Mouse (Mus musculus): ENCODE data around the gene Hspbap1. TPM values are rescaled to one million over a fixed set of nuclear protein-coding genes. Genes with fewer than 3 reads are reported as not detected.

Hspbap1 gene
- polyA plus RNA-seq, 1 experiment from 2014 or later = 22.4 TPM

DNA sequence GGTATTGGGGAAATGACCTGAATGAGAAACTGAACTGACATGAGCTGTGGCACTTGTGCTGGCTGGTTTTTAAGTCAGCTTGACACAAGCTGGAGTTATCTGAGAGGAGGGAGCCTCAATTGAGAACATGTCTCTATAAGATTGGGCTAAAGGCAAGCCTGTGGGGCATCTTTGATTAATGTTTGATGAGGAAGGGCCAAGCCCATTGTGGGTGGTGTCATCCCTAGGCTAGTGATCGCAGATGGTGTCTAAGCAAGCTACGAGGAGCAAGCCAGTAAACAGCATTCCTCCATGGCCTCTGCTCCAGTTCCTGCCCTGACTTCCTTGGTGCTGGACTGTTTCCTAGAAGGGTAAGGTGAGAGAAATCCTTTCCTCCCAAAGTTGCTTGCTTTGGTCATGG, 38.7 kb downstream of the Hspbap1 start:
- ATAC-seq (replicated peaks) = no peak
- H3K36me3 ChIP-seq = peaks cover 3% of the 10 kb centered on the region; the same call in 1 of the 2 replicates
- 98% methylated on average over 2 of the region's 2 CpGs for WGBS
- H3K27ac ChIP-seq (replicated peaks) = no peak overlapping the region
- no peaks in the 10 kb centered on the region for H3K27me3 ChIP-seq
- no peak overlapping the region for H3K4me2 ChIP-seq (replicated peaks)
- no peaks in the 10 kb centered on the region for H3K9me3 ChIP-seq
- no peaks in the 10 kb centered on the region for H3K4me1 ChIP-seq
- H3K4me3 ChIP-seq = no peak overlapping the region
- H3K9ac ChIP-seq (replicated peaks) = no peak overlapping the region

DNA sequence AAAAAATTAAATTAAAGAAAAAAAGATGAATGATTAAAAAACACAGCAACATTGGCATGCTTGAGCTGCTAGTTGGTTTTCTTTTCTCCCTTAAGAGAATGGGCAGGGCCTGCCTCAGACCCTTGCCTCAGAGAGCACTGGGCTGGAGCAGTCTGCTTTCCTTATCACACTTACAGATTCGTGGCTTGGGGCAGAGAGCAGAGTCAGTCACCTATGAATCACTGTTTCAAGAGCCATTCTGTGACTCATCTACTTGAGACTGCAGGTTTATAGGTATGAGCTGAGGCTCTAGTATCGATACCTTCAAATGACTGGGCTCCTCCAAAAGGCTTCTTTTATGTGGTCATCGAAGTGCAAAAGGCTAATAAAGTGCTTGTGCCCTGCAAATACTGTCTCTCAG, 42.9 kb downstream of the Hspbap1 start:
- Histone ChIP-seq H3K4me3 (no peak overlapping the region), H3K27me3 (no peaks in the 10 kb centered on the region), H3K4me1 (no peaks in the 10 kb centered on the region), H3K27ac (replicated peaks) (no peak overlapping the region), H3K36me3 (no peaks in the 10 kb centered on the region), H3K9me3 (no peaks in the 10 kb centered on the region), H3K9ac (replicated peaks) (no peak overlapping the region), H3K4me2 (replicated peaks) (no peak overlapping the region)
- WGBS = 94% methylated on average over 3 of the region's 3 CpGs
- no peak for ATAC-seq (replicated peaks)

GRCm38 (mm10) chr16:35817255-35818089, 47.3 kb downstream of the Hspbap1 start:
- no peak overlapping the region for H3K27ac ChIP-seq (replicated peaks)
- 34% methylated on average over 13 of the region's 13 CpGs for WGBS
- no peak overlapping the region for H3K4me3 ChIP-seq
- H3K27me3 ChIP-seq = no peaks in the 10 kb centered on the region
- H3K9ac ChIP-seq (replicated peaks) = no peak overlapping the region
- no peak overlapping the region for H3K4me2 ChIP-seq (replicated peaks)
- no peaks in the 10 kb centered on the region for H3K4me1 ChIP-seq
- peak; percentile 87 for ATAC-seq (replicated peaks)
- no peaks in the 10 kb centered on the region for H3K9me3 ChIP-seq
- no peaks in the 10 kb centered on the region for H3K36me3 ChIP-seq

- Histone ChIP-seq H3K4me3 (no peak overlapping the region), H3K36me3 (peaks cover 11% of the 10 kb centered on the region), H3K4me2 (replicated peaks) (no peak overlapping the region), H3K9me3 (no peaks in the 10 kb centered on the region), H3K4me1 (no peaks in the 10 kb centered on the region), H3K9ac (replicated peaks) (no peak overlapping the region), H3K27ac (replicated peaks) (no peak overlapping the region), H3K27me3 (no peaks in the 10 kb centered on the region)
- WGBS = 31% methylated on average over 7 of the region's 7 CpGs
- ATAC-seq (replicated peaks) = no peak
Measured at GRCm38 (mm10) chr16:35829999-35830398, 59.8 kb downstream of the Hspbap1 start.

DNA sequence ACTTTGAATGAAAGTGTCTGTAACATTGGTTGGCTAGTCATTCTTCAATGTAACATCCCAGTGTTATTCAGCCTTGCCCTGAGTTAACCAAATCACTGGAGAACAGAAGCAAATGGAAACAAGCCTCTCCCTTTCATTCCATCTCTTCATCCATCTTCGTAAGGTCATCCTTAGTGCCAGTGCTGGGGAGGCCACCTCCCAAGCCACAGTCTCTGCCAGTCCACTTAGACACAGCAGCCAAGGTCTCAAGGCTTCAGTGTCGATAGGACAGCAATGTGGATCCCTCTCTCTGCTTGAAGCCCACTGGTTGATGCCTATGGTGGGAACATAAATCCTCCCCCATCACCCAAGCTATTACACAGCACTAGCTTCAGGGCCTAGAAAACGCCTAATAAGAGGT, 62.8 kb downstream of the Hspbap1 start:
- no peak for ATAC-seq (replicated peaks)
- WGBS = 88% methylated on average over 3 of the region's 3 CpGs

DNA sequence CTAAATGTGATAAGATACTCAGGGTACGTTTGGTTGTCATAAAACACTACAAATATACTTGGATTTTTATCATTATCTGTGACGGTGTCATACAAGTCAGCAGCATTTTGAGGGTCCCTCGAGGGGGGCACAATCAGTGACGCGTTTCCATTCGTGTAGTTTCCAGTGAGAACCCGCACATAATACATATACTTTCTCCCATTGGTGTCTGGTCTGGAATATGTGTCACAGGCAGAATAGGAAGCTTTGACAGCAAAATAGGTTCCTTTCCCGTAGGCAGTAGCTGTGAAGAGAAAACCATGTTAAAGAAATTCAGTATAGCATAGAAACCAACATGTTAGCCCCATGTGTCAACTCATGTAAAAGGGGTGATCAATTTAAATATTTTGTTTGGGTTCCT, 64.5 kb downstream of the Hspbap1 start:
- Histone ChIP-seq H3K9me3 (no peaks in the 10 kb centered on the region), H3K4me3 (no peak overlapping the region), H3K27me3 (no peaks in the 10 kb centered on the region), H3K9ac (replicated peaks) (no peak overlapping the region), H3K4me1 (no peaks in the 10 kb centered on the region), H3K27ac (replicated peaks) (no peak overlapping the region), H3K4me2 (replicated peaks) (no peak overlapping the region), H3K36me3 (no peaks in the 10 kb centered on the region)
- 90% methylated on average over 8 of the region's 8 CpGs for WGBS
- no peak for ATAC-seq (replicated peaks)

More for the DNA sequence above, 62.8 kb downstream of the Hspbap1 start:
- Histone ChIP-seq H3K4me3 (no peak overlapping the region), H3K27ac (replicated peaks) (no peak overlapping the region), H3K9me3 (no peaks in the 10 kb centered on the region), H3K4me2 (replicated peaks) (no peak overlapping the region), H3K27me3 (no peaks in the 10 kb centered on the region), H3K9ac (replicated peaks) (no peak overlapping the region), H3K36me3 (no peaks in the 10 kb centered on the region; the same call in 1 of the 2 replicates), H3K4me1 (no peaks in the 10 kb centered on the region)

- Histone ChIP-seq H3K4me1 (no peaks in the 10 kb centered on the region), H3K4me3 (no peak overlapping the region), H3K4me2 (replicated peaks) (no peak overlapping the region), H3K9me3 (no peaks in the 10 kb centered on the region), H3K36me3 (no peaks in the 10 kb centered on the region), H3K9ac (replicated peaks) (no peak overlapping the region), H3K27ac (replicated peaks) (no peak overlapping the region), H3K27me3 (no peaks in the 10 kb centered on the region)
- 17% methylated on average over 1 of the region's 1 CpGs for WGBS
- ATAC-seq (replicated peaks) = no peak
Measured at GRCm38 (mm10) chr16:35839680-35840079, 69.5 kb downstream of the Hspbap1 start.

DNA sequence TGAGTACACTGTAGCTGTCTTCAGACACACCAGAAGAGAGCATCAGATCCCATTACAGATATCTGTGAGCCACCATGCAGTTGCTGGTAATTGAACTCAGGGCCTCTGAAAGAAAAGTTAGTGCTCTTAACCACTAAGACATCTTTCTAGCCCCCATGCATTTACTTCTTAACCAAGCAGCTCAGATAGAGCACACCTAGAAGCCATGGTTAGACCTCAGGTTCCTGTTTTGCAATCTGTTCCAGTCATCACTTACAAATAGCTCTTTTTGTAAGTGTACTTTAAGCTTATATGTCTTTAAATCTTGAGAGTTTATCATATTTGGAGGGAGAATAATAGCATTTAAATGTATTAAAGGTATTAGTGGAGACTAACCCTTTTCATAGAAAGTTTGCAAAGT, 77.0 kb downstream of the Hspbap1 start:
- ATAC-seq (replicated peaks) = no peak
- H3K4me1 ChIP-seq = no peaks in the 10 kb centered on the region
- H3K36me3 ChIP-seq = no peaks in the 10 kb centered on the region
- H3K27me3 ChIP-seq = no peaks in the 10 kb centered on the region
- no peak overlapping the region for H3K4me3 ChIP-seq
- H3K9me3 ChIP-seq = no peaks in the 10 kb centered on the region
- H3K4me2 ChIP-seq (replicated peaks) = no peak overlapping the region
- H3K9ac ChIP-seq (replicated peaks) = no peak overlapping the region
- H3K27ac ChIP-seq (replicated peaks) = no peak overlapping the region

- Histone ChIP-seq H3K9me3 (no peaks in the 10 kb centered on the region), H3K27me3 (no peaks in the 10 kb centered on the region), H3K4me3 (no peak overlapping the region), H3K4me2 (replicated peaks) (no peak overlapping the region), H3K36me3 (no peaks in the 10 kb centered on the region), H3K27ac (replicated peaks) (no peak overlapping the region), H3K4me1 (no peaks in the 10 kb centered on the region), H3K9ac (replicated peaks) (no peak overlapping the region)
- no peak for ATAC-seq (replicated peaks)
- WGBS = 78% methylated on average over 4 of the region's 4 CpGs
Measured at GRCm38 (mm10) chr16:35855846-35856245, 85.7 kb downstream of the Hspbap1 start.

DNA sequence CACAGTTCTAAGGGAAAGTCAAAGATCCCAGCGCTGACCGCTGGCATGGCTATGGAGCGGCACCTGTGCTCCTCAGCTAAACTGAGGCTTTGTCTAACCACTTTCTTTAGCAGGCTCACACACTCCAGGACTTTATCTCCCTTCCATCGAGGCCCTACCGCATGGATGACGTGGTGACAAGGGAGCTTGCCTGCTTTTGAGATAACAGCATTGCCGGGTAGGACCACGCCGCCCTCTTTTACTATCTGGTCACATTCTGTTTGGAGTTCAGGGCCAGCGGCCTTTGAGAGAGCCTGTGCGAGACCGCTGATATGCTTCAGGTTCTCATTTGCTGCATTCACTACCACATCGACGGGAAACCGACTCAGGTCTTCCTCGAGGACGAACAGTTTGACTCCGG, 86.6 kb downstream of the Hspbap1 start:
- Histone ChIP-seq H3K9ac (replicated peaks) (no peak overlapping the region), H3K27ac (replicated peaks) (no peak overlapping the region), H3K4me1 (no peaks in the 10 kb centered on the region), H3K4me2 (replicated peaks) (no peak overlapping the region), H3K9me3 (no peaks in the 10 kb centered on the region), H3K4me3 (no peak overlapping the region), H3K27me3 (no peaks in the 10 kb centered on the region), H3K36me3 (no peaks in the 10 kb centered on the region)
- ATAC-seq (replicated peaks) = no peak
- WGBS = 96% methylated on average over 18 of the region's 18 CpGs

DNA sequence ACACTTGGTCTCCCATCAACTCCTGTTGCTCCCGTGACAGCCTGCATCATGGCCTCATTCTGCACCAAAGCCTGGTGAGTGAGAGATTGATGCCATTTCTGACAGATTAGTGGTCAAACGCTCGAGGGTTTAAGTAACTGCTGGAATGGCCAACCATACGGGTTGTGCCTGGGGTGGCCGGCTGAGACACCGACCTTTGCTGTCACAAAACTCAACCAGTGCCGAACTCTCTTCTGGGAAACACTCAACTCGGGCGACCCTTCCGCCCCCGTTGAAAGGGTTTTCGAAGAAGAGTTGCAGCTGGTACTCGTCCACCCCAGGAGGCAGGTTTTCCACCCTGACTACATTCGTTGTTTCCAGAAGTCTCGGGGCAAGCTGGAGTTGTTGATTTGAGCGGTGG, 90.1 kb downstream of the Hspbap1 start:
- Histone ChIP-seq H3K9me3 (no peaks in the 10 kb centered on the region), H3K27ac (replicated peaks) (no peak overlapping the region), H3K9ac (replicated peaks) (no peak overlapping the region), H3K4me2 (replicated peaks) (no peak overlapping the region), H3K4me3 (no peak overlapping the region), H3K4me1 (no peaks in the 10 kb centered on the region), H3K27me3 (no peaks in the 10 kb centered on the region), H3K36me3 (no peaks in the 10 kb centered on the region)
- 90% methylated on average over 16 of the region's 16 CpGs for WGBS
- no peak for ATAC-seq (replicated peaks)

DNA sequence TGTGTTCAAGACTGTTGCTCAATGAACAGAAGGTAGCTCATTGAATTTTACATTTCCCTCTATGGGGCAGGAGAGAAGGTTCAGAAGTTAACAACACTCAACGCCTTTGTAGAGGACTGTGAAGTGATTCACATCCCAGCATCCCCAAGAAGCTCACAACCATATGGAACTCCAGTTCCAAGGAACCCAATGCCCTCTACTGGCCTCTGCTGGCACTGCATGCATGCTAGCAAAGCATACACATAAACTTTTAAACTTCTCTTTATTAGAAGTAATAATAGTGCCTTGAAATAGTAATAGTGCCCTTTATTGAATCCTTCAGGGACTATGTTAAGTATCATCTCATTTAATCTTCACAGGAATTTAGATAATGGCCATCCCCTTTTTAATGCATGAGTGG, 91.9 kb downstream of the Hspbap1 start:
- 85% methylated on average over 1 of the region's 1 CpGs for WGBS
- Histone ChIP-seq H3K9me3 (no peaks in the 10 kb centered on the region), H3K36me3 (no peaks in the 10 kb centered on the region), H3K27ac (replicated peaks) (no peak overlapping the region), H3K27me3 (no peaks in the 10 kb centered on the region), H3K4me1 (no peaks in the 10 kb centered on the region), H3K4me2 (replicated peaks) (no peak overlapping the region), H3K4me3 (no peak overlapping the region), H3K9ac (replicated peaks) (no peak overlapping the region)
- ATAC-seq (replicated peaks) = no peak

GRCm38 (mm10) chr16:35867726-35868125, 97.6 kb downstream of the Hspbap1 start:
- no peak for ATAC-seq (replicated peaks)
- peaks cover 17% of the 10 kb centered on the region; the same call in 1 of the 2 replicates for H3K27me3 ChIP-seq

More at GRCm38 (mm10) chr16:35867726-35868125, 97.6 kb downstream of the Hspbap1 start:
- no peak overlapping the region for H3K27ac ChIP-seq (replicated peaks)
- 86% methylated on average over 11 of the region's 11 CpGs for WGBS
- H3K4me2 ChIP-seq (replicated peaks) = no peak overlapping the region
- H3K4me1 ChIP-seq = peaks cover 8% of the 10 kb centered on the region
- no peaks in the 10 kb centered on the region for H3K36me3 ChIP-seq
- H3K4me3 ChIP-seq = no peak overlapping the region
- no peak overlapping the region for H3K9ac ChIP-seq (replicated peaks)
- H3K9me3 ChIP-seq = no peaks in the 10 kb centered on the region
